Mouse (Mus musculus) kidney, postnatal 0 days (tissue): ENCODE measurements around the gene Arl11. TPM values are rescaled to one million over a fixed set of nuclear protein-coding genes. Genes with fewer than 3 reads are reported as not detected.

Source experiments
- ATAC-seq: fragments of 200-750 bp; cut with Nextera tagmentation; replicated peaks from 2 replicates; pipeline ENCODE4 v1.8.0; 2017; ENCODE audit warnings: low read depth, moderate number of reproducible peaks, moderate TSS enrichment, moderate library complexity; ENCODE audit not compliant: low FRiP score
- DNase-seq: peaks from one replicate; pipeline ENCODE4 v3.0.0-alpha.2; 2016; ENCODE audit warnings: low spot score
- H3K27ac ChIP-seq: fragments of 300-500 bp; sonication (generic); 2 replicates; pipeline ENCODE4 v1.5.1; 2014; ENCODE audit warnings: mild to moderate bottlenecking
- H3K27me3 ChIP-seq: fragments of 300-500 bp; sonication (generic); 2 replicates; pipeline ENCODE4 v1.6.1; 2014; ENCODE audit warnings: low read length, mixed read lengths; ENCODE audit not compliant: insufficient read depth
- H3K36me3 ChIP-seq: fragments of 300-500 bp; sonication (generic); 2 replicates; pipeline ENCODE4 v1.6.1; 2014; ENCODE audit warnings: low read length, mixed read lengths; ENCODE audit not compliant: insufficient read depth
- H3K4me1 ChIP-seq: fragments of 300-500 bp; sonication (generic); replicated peaks from 2 replicates; pipeline ENCODE4 v1.6.1; 2014; ENCODE audit warnings: antibody characterized with exemption, low read length, mixed read lengths; ENCODE audit not compliant: insufficient read depth
- H3K4me2 ChIP-seq: fragments of 300-500 bp; sonication (generic); 2 replicates; pipeline ENCODE4 v1.6.1; 2014; ENCODE audit warnings: mild to moderate bottlenecking, low read length, moderate library complexity, mixed read lengths
- H3K4me3 ChIP-seq: fragments of 300-500 bp; sonication (generic); replicated peaks from 2 replicates; pipeline ENCODE4 v1.5.1; 2014; ENCODE audit warnings: low read depth, low read length
- H3K9ac ChIP-seq: fragments of 300-500 bp; sonication (generic); 2 replicates; pipeline ENCODE4 v1.6.1; 2014; ENCODE audit warnings: low read depth, low read length
- H3K9me3 ChIP-seq: fragments of 300-500 bp; sonication (generic); replicated peaks from 2 replicates; pipeline ENCODE4 v1.6.1; 2016; ENCODE audit warnings: low read length, inconsistent platforms, mixed read lengths
- CTCF ChIP-seq: IDR thresholded peaks from 2 replicates; pipeline ENCODE4 v1.5.1; 2016; ENCODE audit warnings: antibody characterized with exemption, low read depth, mild to moderate bottlenecking, moderate library complexity
- WGBS: fragments of 180-500 bp; shearing (Covaris S2); extraction: QIAGEN DNeasy Blood & Tissue Kit; methylation state at CpG from one replicate; pipeline ENCODE4 v1.1.7; 2014; 5-methylcytosine and 5-hydroxymethylcytosine counted together
- polyA plus RNA-seq: library from polyadenylated mRNA; unstranded; fragments of >200 nt; fragmentation: Nextera tagmentation; extraction: Ambion mirVana; gene quantifications from 2 replicates; pipeline ENCODE4 v1.2.1, GENCODE M21; 2015

Gene Arl11
- polyA plus RNA-seq, result 0.71 and 1.2 TPM in 2 replicates

- Histone ChIP-seq H3K9ac (no peak within 1 kb of the TSS), H3K4me2 (no peak within 1 kb of the TSS), H3K4me1 (0 out of 2 replicates have a peak, but pooled peaks cover 4% of the 10 kb centered on the region), H3K9me3 (no peaks in the 10 kb centered on the region), H3K27me3 (no peaks in the 10 kb centered on the region), H3K4me3 (no peak within 1 kb of the TSS), H3K36me3 (no peaks in the 10 kb centered on the region), H3K27ac (no peak within 1 kb of the TSS; the same call in 1 of the 2 replicates)
- no peak for TF ChIP-seq CTCF
- DNase-seq, result no peak
- ATAC-seq, result no peak
- WGBS, result 56% methylated on average over 6 of the region's 6 CpGs
Observed at GRCm38 (mm10) chr14:61309593-61309992, at the start of gene Arl11. Gene Arl11, plus strand, starts transcription at chr14:61309753.

GRCm38 (mm10) chr14:61267908-61268475 is 41.6 kb upstream of the Arl11 start:
- H3K9ac ChIP-seq, result no peak overlapping the region
- TF ChIP-seq CTCF, result no peak
- H3K4me1 ChIP-seq, result no peaks in the 10 kb centered on the region
- H3K27me3 ChIP-seq, result no peaks in the 10 kb centered on the region
- no peak overlapping the region for H3K27ac ChIP-seq
- H3K4me3 ChIP-seq, result no peak overlapping the region
- ATAC-seq (no peak), DNase-seq (no peak)
- H3K36me3 ChIP-seq, result no peaks in the 10 kb centered on the region
- 58% methylated on average over 5 of the region's 5 CpGs for WGBS
- no peaks in the 10 kb centered on the region for H3K9me3 ChIP-seq
- H3K4me2 ChIP-seq, result no peak overlapping the region

- Histone ChIP-seq H3K9me3 (no peaks in the 10 kb centered on the region), H3K9ac (no peak overlapping the region), H3K4me3 (peak overlapping the region; percentile 8; the same call in 1 of the 2 replicates), H3K4me2 (peak overlapping the region; percentile 48), H3K36me3 (no peaks in the 10 kb centered on the region), H3K27me3 (peaks cover 6% of the 10 kb centered on the region; the same call in 1 of the 2 replicates), H3K4me1 (0 out of 2 replicates have a peak, but pooled peaks cover 5% of the 10 kb centered on the region), H3K27ac (no peak overlapping the region)
- DNase-seq (peak; percentile 27), ATAC-seq (0 out of 2 replicates have a peak, but pooled peaks have one; percentile 29)
- WGBS, result 9% methylated on average over 38 of the region's 38 CpGs
- TF ChIP-seq CTCF, result no peak
Observed at GRCm38 (mm10) chr14:61274414-61275198, 34.9 kb upstream of the Arl11 start.

- Histone ChIP-seq H3K27ac (no peak overlapping the region), H3K4me1 (0 out of 2 replicates have a peak, but pooled peaks cover 5% of the 10 kb centered on the region), H3K36me3 (no peaks in the 10 kb centered on the region), H3K9me3 (no peaks in the 10 kb centered on the region), H3K27me3 (peaks cover 6% of the 10 kb centered on the region; the same call in 1 of the 2 replicates), H3K4me3 (no peak overlapping the region), H3K9ac (no peak overlapping the region), H3K4me2 (no peak overlapping the region)
- 39% methylated on average over 1 of the region's 1 CpGs for WGBS
- no peak for DNase-seq
- TF ChIP-seq CTCF, result peak; percentile 73
- ATAC-seq, result no peak
Observed at GRCm38 (mm10) chr14:61277285-61277684, 32.3 kb upstream of the Arl11 start.

- H3K27me3 ChIP-seq, result peaks cover 6% of the 10 kb centered on the region; the same call in 1 of the 2 replicates
- no peak for TF ChIP-seq CTCF
- DNase-seq (no peak), ATAC-seq (no peak)
- H3K9me3 ChIP-seq, result no peaks in the 10 kb centered on the region
- 0 out of 2 replicates have a peak, but pooled peaks cover 5% of the 10 kb centered on the region for H3K4me1 ChIP-seq
- no peak overlapping the region for H3K9ac ChIP-seq
- H3K4me2 ChIP-seq, result no peak overlapping the region
- no peak overlapping the region for H3K4me3 ChIP-seq
- WGBS, result 73% methylated on average over 7 of the region's 7 CpGs
- H3K36me3 ChIP-seq, result no peaks in the 10 kb centered on the region
- H3K27ac ChIP-seq, result no peak overlapping the region
Observed at GRCm38 (mm10) chr14:61278676-61279300, 30.8 kb upstream of the Arl11 start.

- Histone ChIP-seq H3K9me3 (no peaks in the 10 kb centered on the region), H3K4me3 (no peak overlapping the region), H3K9ac (no peak overlapping the region), H3K27me3 (no peaks in the 10 kb centered on the region), H3K4me1 (no peaks in the 10 kb centered on the region), H3K27ac (no peak overlapping the region), H3K4me2 (no peak overlapping the region), H3K36me3 (no peaks in the 10 kb centered on the region)
- ATAC-seq (no peak), DNase-seq (no peak)
- TF ChIP-seq CTCF, result no peak
- 73% methylated on average over 19 of the region's 19 CpGs for WGBS
Observed at GRCm38 (mm10) chr14:61288606-61289286, 20.8 kb upstream of the Arl11 start.
